Mouse (Mus musculus) gastrocnemius, postnatal 10 days (tissue): ENCODE results near the gene Tm7sf3. TPM values are rescaled to one million over a fixed set of nuclear protein-coding genes. Genes with fewer than 3 reads are reported as not detected.

Experiments
- DNase-seq: peaks from one replicate; pipeline ENCODE4 v3.0.0; 2021; ENCODE audit warnings: mixed read lengths
- total RNA-seq, 2 experiments: library from RNA; stranded (reverse); gene quantifications; 2 replicates each; pipeline ENCODE4 v1.2.3; 2021

Gene Tm7sf3
- total RNA-seq, 2 experiments from 2014 or later = 19.6 to 22.7 TPM

DNA sequence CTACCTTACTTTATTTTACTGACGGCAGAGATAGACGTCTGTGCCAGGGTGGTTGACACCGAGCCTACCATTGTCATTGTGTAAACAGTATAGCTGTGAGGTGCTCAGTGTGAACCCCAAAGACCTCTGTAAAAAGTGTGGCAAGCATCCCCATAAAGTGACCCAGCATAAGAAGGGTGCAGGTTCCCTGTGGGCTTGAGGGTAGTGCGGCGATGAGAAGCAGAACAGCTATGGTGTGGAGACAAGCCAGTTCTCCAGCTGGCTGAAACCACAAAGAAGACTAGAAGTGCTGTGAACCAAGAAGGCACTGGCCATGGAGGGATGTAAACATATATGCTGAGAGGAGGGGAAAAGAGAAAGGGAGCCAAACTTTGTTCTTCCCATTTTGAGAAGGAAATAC is 19.0 kb upstream of the Tm7sf3 start:
- no peak for DNase-seq

DNA sequence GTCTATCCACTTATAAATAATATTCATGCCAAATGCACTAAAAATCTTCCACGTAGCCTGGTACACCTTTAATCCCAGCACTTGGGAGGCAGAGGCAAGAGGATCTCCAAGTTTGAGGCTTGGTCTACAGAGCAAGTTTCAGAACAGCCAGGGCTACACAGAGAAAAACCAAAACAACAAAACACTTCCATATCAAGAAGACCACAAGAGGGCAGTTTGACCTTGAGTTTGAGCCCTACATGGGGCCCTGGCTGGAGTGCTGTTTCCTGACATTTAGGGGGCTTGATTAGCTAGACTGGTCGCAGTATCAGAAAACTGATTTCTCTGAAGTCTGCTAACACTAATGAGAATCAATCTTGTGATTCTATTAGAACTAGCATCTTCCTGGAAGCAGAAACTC is 18.0 kb upstream of the Tm7sf3 start:
- no peak for DNase-seq

DNA sequence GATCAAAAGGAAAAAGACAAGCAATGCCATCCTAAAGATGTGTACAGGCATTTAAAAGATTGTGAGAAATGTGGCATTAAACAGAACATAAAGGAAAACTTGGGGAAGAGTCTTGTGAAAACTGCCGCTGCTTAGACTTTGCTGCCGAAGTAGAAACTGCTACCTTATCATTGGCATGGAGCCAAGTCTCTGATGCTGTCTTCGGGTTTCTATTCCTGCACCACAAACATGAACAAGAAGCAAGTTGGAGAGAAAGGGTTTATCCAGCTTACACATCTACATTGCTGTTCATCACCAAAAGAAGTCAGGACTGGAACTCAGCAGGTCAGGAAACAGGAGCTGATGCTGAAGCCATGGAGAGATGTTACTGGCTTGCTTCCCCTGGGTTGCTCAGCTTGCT is 10.6 kb upstream of the Tm7sf3 start:
- DNase-seq = no peak

- no peak for DNase-seq
These were observed 8.8 kb upstream of the Tm7sf3 start for GRCm38 (mm10) chr6:146651431-146651830.

DNA sequence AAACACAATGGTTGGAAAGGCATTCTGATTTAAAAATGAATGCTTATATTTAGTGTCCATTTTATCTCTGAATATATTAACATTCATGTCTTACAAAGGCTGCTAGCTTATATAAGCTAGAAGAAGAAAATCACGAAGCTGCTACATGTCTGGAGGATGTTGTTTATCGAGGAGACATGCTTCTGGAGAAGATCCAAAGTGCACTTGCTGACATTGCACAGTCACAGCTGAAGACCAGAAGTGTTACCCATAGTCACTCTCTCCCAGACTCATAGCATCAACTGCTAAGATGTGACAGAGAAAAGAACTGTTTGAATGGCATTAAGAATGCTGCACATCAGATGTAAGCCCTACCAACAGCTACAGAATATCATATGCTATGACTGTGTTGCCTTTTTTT is 7.4 kb upstream of the Tm7sf3 start:
- no peak for DNase-seq

GRCm38 (mm10) chr6:146643184-146643570 is 553 bp upstream of the Tm7sf3 start:
- DNase-seq = no peak

DNA sequence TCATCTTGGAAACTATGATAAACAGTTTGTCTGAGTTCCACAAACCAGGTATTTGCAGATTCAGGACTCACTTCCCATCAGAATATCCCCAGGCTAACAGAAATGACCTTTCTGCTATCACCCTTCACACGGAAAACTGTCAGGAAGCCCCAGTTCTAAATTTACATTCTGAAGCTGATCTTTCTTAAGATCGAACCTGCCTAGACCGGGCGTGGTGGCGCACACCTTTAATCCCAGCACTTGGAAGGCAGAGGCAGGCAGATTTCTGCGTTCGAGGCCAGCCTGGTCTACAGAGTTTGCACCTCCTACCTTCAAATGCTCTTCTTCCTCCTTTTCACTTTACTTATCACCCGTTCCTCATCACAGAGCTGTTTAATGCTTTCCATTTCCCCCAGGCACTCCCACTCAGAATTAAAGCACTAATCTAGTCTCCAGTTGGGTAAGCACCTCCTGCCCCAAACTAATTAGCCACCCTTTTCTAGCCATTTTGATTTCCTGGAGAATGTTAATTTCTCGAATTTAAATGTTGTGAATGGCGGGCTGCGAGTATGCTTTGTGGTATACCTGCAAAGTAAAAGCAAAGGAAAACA is 908 bp downstream of the Tm7sf3 start:
- DNase-seq = no peak

- no peak for DNase-seq
These were observed 1.6 kb downstream of the Tm7sf3 start for GRCm38 (mm10) chr6:146640991-146641390.

- DNase-seq = no peak
These were observed 2.3 kb downstream of the Tm7sf3 start for GRCm38 (mm10) chr6:146640068-146640965.

GRCm38 (mm10) chr6:146636482-146636881 is 6.1 kb downstream of the Tm7sf3 start:
- no peak for DNase-seq

GRCm38 (mm10) chr6:146634759-146635606 is 7.6 kb downstream of the Tm7sf3 start:
- DNase-seq = no peak

- DNase-seq = peak; percentile 80
These were observed 8.5 kb downstream of the Tm7sf3 start for GRCm38 (mm10) chr6:146634015-146634722.

GRCm38 (mm10) chr6:146633629-146634014 is 9.0 kb downstream of the Tm7sf3 start:
- no peak for DNase-seq

DNA sequence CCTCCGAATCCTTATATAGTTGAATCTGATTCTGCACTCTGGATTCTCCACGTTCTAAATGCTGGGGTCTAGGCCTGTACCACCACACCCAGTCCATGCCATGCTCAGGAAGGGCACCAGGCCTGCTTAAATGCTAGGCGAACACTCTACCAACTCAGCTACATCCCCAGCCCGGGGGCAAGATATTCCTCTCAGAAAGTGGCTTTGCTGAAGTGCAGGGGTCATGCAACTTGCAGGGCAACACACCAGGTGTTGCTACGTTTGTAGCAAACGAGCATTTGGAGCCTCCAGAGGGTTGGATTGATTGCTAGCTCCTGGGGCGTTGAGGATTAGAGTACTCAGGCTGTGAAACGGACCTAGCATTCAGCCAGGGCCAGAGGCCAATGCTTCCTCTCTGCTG is 9.5 kb downstream of the Tm7sf3 start:
- no peak for DNase-seq

DNA sequence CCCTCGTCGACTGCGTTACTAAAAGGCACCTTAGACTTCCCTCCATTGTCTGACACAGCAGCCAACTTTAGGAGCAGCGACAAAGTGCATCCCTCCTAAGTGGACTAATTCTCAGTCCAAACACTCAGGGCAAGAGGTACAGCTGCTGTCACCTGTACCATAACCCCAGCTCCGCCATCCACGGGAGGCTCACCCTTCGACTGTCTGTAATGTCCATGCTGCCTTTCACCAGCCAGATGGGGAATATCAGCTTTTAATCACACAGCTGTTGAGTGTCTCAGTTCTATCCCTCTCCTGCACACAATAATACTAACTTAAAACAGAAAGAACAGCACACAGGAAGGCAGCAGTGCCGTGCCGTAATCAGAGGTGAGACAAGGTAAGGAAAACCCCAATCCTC is 10.2 kb downstream of the Tm7sf3 start:
- DNase-seq = no peak

- no peak for DNase-seq
These were observed 10.8 kb downstream of the Tm7sf3 start for GRCm38 (mm10) chr6:146631847-146632246.

GRCm38 (mm10) chr6:146630961-146631360 is 11.7 kb downstream of the Tm7sf3 start:
- no peak for DNase-seq

- DNase-seq = no peak
These were observed 12.6 kb downstream of the Tm7sf3 start for GRCm38 (mm10) chr6:146629781-146630756.

DNA sequence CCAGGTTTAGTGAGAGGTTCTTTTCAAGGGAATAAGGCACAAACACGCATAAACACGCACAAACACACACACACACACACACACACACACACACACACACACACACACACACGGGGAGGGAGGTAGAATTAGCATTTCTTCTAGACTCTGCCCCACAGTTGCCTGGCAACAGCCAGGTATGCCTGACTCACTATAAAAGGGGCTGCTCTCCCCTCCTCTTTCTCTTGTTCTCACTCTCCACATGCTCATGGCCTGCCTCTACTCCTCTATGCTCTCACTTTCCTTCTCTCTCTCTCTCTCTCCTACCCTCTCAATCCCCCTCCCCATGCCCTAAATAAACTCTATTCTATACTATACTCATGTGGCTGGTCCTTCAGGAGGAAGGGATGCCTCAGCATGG is 14.5 kb downstream of the Tm7sf3 start:
- no peak for DNase-seq

DNA sequence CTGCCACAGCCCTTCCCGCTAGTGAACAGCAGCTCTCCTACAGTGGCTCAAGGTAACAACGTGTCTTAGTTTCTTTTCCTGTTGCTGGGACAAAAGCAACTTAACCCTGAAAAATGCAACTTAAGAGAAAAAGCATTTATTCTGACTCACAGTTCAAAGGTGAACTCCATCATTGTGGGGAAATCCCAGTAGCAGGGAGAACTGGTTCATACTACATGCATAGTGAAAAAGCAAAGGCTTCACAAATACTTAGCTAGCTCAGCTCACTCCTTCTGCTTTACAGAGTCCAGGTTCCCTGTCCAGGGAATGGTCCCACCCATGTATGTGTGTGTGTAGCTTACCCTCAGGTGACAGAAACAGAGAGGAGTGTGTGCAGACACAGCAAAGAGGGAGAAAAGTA is 26.0 kb downstream of the Tm7sf3 start:
- DNase-seq = no peak

GRCm38 (mm10) chr6:146615891-146616290 is 26.7 kb downstream of the Tm7sf3 start:
- no peak for DNase-seq
